Mouse (Mus musculus): ENCODE data around the gene Wt1.
A peak's percentile ranks its signal among the peaks of the same experiment; 100 is the strongest.

Wt1 gene

DNA sequence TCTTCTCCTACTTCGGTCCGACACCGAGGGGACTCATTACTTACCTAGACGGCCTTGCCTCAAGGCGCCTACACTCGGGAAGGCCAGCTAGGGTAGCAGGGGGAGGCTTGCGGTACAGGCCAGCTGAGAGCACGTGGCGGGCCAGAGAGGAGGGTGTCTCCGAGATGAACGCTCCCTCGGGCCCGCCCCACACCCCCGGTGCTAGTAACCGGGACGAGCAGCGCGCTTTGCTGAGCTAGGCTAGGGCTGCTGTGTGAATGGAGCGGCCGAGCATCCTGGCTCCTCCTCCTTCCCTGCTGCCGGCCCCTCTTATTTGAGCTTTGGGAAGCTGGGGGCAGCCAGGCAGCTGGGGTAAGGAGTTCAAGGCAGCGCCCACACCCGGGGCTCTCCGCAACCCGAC, at the start of gene Wt1:
Wt1 (plus strand) TSS at position 251 of the 400 bp plus-strand sequence.
- peak; percentile 71 for DNase-seq

DNA sequence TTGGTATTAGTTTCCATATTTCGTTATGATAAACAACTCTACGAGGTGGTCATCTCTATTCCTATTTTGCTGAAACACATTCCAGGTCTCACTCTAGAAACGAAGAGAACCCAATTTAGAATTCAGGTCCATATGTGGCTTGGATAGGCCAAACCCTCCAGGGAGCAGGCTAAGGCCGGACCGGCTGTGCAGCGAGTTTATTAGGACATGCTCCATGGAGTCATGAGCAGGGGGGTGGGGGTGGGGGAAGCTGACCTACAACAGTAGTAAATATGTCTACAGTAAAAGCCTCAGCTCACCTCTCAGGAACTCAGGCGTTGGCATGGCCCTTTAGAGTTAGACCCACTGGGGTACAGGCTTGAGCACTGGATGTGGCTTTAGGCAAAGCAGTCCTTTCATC, 49.2 kb upstream of the Wt1 start:
- DNase-seq = no peak

DNA sequence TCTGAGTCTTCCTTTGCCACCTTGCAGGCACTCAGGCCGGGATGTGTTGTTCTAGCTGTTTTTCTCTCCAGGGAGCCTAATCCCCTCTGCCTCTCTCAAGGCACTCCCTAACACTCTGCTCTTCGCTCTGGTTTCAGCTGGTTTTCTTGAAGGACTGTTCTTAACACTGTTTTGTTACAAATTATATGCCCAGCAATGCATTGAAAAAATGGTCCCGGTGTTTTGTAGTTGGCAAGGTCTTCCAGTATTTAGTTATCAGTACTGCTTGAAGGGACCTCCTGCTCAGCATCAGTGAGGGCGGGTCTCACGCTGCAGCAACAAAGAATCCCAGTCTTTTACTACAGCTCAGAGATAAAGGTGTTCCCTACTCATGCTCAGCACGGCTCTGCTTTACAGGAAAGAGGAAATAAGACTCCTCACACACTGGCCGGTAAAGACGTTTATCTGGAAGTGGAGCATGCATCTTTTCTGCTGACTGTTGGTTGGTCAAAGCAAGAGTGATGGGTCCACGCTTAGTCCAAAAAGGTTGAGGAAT, 44.0 kb upstream of the Wt1 start:
- no peak for DNase-seq

DNA sequence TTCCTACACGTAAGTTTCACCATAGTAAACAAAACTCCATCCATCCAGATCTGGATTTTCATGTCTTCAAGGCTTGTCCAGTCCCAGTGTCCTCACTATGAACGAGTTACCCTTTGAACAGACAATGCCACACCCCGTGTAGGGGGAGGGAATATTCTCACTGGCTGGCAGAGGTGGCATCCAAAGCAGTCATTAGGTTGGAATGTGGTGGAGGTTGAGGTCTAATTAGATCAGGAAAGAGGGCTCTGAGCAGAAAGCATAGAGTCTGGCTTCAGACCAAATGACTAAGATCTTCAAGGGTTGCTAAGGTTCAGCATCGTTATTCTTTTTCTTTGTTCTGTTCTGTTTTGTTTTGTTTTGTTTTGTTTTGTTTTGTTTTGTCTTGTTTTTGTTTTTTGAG, 42.3 kb upstream of the Wt1 start:
- peak; percentile 66 for DNase-seq

DNA sequence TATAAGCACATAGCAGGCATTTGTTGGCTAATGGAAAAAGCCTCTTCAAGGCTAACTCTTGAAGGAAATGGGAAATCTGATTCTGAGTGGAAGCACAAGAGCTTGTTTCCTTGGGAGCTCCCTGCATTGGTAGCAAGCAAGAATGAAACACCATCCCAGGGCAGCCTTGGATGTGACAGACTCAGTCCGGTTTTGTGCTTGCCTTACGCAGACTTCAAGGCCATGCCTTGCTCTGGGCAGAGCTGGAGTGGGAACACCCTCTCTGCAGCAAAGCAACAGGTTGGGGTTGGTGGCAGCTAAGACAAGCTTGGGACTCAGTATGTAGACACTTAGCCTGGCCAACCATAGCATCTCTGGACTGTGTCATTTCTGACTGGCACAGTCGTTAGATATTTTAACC, 40.2 kb upstream of the Wt1 start:
- no peak for DNase-seq

DNA sequence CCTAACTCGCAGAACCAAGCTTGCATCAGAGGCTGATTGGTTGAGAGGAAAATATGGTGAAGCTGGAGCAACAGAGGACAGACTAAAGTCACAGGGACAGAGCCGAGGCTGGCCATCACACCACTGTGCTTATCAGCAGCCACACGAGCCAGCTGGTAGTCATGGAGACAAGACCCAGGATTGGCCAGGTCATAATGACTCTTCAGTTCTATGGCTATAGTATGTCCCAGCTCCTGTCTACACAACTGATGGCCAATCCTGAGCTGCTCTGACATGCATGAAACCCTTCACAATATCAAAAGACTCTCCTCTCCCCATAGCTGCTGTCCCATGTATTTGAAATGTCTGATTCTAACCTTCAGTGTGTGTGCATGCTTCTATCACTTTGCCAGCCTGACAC, 38.3 kb upstream of the Wt1 start:
- DNase-seq = no peak

DNA sequence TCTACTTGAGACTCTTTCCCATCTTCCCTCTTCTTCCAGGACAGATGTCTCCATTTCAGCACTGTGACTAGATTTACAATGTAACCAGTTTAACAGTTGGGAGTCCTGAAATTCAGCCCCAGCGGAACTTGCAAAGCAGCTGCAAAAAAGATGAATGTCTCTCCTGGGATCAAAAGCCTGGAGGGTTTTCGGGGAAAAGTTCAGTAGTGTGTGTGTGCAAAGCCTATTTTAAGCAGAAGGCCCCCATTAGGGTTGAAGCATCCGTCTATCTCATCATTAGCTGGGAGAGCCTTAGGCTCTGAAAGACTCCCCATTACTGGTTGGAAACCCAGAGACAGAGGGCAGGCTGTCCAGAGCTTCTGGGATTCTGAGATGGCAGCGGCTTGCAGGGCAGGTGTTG, 37.2 kb upstream of the Wt1 start:
- DNase-seq = no peak

DNA sequence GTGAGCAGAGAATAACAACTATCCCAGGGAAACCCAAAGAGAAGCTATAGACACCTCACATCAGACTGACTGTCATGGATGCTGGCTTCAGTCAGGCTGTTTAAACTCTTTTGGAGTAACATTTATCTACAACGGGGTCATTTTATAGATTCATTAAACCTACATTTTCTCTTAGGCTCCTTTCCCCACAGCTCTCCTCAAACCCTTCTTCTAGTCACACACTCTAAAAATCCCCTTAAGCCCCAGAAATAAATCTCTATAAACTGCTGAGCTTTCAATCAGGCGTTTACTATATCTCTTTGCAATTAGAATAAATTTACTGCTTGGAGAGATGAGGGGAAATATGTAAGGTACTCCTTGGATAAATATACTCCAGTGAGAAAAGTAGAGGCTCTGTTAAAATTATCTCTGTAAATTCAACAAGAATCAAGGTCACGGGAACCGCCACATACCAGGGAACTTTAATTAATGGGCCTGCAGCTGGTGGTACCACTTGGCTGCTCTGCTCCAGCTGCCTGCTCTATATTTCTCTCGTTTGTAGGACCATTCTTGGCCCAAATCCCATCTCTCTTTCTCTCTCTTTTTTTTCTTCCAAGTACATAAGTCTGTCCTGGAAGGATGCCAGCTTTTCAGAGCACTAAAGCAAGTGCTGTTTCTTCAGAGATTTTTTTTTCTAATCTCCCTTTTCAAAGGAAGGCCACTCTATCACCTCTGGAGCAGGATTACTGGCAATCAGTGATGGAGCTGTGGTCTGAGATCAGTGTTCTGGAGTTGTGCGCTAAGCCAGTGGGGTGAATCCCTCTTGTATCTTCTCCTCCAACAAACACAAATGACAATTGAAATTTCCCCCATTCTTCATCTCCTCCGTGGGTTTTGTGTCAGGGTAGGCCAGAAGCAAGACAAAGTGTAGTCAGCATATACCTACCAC, 36.5 kb upstream of the Wt1 start:
- peak; percentile 84 for DNase-seq

DNA sequence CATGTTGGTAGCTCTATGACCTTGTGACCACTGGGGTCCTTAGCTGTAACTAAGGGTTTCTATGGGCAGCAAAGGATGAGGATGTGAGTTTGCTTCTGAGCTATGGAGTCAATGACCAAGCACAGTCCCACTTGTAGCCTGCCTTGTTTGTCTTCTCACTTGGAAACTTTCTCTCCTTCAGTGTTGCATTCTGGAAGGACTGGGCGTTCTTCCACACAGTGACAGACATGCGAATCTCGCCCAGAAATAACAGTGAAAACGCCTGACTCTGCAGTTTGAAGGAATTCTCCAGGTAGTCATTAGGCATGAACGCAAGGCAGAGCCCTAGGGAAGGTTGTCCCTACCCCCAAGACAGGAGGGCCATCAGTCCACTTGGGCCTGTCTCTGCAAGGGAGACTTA, 35.3 kb upstream of the Wt1 start:
- DNase-seq = no peak

DNA sequence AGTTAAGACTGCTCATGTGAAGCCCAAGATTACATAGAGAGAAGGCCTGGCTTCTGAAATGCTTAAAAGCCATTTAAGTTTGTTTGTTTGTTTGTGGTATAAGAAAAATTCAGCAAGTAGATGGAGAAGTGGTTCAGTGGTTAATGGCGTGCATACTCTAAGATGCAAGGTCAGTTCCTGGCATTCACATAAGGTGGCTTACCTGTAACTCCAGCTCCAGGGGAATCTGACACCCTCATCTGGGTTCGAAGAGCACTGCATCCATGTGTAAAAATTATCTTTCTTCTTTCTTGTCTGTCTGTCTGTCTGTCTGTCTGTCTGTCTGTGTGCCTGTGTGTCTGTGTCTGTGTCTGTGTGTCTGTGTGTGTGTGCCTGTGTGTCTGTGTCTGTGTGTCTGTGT, 34.6 kb upstream of the Wt1 start, which contains the start of gene Gm11060:
Gm11060 (plus strand) TSS at position 301 of the 400 bp plus-strand sequence.
- DNase-seq = no peak

DNA sequence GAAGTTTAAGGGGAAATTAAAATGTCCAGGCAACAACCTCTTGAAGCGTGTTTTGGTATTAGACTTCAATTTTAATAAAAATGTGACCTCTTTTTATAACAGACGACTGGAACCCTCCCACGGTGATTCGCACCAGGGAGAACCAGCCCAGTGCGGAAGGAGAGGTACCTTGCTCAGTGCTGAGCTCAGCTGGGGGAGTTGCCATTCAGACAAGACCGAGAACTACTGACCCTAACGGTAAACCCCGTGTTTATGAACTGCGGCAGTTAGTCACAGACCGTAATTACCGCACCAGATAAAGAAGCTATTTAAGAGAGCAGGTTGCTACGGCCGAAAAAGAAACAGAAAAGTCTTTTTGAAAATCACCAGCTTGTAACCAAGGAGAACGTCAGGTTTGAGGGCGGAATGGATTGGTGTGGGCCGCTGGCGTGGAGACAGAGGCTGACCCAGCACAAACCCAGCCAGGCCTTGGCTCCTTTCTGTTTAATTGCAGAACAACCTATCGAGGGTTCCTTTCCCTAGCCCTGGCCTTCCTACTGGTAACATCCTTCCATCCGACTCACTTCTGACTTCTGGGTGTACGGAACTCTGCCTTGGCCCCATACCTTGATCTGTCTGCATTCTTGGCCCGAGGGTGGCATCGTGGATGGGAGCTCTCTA, 28.9 kb upstream of the Wt1 start:
- no peak for DNase-seq

DNA sequence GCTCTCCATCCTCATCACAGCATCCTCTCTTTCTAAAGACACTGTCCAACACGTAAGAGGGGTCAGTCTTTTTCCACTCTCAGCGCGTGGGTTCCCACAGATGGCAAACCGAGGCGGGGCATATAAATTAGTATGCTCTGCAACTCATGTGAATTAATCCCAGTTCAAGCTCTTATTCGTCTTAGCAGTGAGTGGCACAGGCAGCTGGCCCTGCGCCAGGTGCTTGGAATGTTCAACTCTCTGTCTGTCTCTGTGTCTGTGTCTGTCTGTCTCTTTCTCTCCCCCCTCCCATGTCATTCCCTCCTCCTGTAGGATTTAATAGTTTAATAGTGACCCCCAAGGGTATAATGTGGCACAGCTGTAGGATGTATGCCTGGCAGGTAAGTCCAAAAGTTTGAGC, 26.9 kb upstream of the Wt1 start:
- DNase-seq = no peak

DNA sequence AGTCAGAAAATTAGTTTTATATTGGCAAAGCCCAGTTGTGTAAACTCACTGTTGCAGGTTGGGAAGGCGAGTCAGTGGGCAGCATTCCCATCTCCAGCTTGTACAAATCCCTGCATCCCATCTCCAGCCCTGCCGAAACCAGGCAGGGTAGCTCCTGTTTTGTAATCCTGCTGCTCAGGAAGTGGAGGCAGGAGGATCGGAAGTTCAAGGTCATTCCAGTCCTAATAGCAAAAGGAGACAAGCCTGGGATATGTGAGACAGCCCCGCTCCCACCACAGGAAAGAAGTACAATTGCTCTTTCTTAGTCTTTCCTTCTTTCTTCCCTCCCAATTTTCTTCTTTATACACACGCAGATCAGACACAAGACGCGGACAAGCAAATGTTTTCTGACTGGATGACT, 25.8 kb upstream of the Wt1 start:
- DNase-seq = no peak

DNA sequence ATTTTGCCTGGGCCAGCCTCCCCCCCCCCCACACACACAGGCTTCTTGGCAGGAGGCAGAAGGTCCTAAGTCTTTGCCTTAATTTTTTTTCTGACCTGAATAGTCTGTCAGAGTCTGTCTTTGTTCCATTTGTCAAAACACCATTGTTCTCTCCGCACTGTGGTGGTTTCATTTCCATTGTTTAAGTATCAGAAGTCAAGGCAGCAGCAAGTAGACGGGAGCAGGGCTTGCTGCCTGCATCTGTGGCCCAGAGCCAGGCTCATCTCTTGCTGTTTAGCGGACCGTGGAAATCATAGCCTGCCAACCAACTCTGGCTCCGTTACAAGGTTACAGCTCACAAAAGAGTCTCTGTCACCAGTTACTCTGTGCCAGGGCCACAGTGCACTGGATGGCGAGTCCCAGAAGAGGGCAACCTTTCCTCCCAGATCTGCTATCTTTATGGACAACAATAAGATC, 17.6 kb upstream of the Wt1 start:
- DNase-seq = peak; percentile 95

DNA sequence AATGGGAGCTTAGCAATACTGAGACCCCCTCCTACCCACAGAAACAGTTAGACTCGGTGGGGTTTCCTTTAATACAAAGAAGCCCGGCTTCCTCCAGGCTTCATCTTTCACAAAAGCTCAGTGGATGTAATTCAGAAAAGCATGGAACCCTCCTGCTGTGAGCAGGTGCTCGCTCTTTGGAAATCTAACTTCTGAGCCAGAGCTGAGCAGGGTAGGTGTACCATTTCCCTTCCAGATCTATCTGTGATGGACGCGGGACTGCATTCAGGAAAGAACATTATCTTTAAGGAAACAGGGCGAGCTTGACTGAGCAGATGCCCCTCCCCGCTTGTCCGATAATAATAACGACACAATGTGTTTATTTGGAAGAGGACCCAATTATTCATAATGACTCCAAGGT, 12.3 kb upstream of the Wt1 start:
- DNase-seq = no peak

DNA sequence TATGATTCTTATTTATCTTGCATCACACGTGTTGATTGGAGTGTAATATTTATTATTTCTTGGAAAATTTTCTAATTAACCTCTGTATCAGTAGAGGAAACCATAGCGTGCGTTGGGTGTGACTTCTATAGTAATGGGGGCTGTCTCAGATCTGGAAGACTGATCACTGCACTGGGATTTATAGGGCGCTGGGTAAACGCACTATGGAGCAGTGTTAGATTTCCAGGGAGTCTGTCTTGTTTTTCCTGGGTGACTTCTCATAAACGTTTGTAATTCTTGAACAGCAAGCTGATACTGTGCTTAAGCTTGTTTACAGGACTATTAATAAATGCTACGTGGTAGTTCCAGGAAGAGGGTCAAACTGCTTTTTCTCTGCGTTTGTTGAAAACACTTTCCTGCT, 8.7 kb upstream of the Wt1 start:
- no peak for DNase-seq

DNA sequence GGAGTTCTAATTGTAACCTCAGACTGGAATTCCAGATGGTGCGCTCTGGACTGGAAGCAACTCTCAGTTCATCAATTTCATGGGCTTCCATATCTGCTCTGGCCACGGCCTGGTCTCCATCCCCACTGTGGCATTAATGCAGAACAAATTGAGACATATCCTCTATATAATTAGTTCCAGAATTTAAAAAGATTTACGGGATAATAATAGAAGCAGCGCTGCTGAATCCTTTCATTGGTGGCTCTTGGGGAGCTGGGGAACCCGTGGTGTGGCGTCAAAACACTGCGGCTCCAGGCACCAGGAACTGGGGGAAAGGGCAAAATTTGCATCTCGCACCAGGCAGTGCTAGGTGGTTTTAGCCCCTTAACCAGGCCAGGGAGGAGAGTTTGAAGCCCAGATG, 4.1 kb upstream of the Wt1 start:
- no peak for DNase-seq

DNA sequence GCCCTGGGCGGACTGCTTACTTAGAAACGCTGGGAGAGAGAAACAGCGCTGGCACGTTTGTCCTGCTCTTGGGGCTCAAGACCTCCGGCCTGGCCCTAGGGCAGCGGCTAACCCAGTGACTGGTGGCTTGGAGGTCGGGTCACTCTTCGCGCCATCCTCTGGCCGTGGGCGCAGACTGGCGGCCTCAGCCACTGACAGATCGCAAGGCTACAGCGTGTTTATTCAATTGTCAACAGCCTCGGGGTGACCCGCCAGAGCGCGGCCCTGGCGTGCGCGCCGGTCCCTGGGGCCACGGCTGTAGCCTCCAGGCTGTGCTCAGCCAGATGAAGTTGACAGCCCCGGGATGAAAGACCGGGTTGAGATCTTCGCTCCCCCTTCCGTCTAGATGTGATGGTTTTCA, 3.4 kb upstream of the Wt1 start:
- DNase-seq = peak; percentile 57

DNA sequence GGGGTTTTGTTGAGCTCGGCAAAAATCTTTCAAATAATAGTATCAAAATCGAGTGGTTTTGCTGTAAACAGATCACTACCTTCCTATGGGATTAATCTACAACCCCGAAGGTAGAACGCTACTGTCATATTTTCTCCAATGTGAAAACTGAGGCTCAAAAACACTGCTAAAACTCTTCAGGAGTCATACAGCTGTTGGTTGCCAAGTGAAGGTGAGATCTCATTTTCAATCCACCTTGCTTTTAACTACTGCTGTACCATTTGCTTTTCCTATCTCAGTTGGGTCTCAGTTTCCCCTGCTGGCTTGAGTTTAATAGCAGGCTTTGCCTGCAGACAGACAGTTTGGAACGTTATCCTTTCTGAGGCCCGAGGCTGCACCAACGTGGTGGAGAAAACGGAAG, 2.9 kb upstream of the Wt1 start:
- no peak for DNase-seq

DNA sequence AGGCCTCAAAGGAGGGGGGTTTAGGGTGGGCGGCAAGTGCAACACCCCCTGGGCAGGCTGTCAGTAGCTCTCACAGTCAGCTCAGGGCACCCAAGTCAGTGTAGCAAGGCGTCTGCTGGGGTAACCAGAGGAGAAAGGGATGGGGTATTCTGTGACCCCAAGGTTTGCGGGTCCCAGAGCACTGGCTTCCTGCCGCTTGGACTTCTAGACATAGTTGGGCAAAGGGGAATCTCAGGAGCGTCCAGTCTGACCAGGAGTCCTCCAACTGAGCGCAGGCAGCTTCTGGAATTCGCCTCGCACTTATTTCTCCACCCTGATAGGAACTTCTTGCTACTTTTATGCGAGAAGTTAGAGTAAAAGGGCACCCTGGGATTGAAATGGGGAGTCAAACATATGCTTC, 2.4 kb upstream of the Wt1 start:
- no peak for DNase-seq

DNA sequence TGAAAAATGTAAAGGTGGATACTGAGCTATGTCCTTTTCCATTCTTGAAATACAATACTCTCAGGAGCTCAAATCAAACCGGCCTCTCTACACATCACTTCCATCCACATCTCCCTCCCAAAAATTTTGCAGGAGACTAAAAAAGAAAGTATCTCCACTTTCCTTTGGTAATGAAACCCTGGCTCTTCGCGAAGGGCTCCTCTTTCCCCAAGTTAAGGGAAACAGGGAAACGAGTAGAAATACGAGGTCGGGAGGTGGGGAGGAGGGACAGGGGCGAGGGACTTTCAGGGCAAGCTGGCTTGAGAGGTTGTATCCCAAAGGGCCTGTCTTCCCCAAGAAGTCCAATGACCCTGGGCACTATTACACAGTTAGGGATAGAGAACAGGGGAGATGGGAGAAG, 1.9 kb upstream of the Wt1 start:
- no peak for DNase-seq

DNA sequence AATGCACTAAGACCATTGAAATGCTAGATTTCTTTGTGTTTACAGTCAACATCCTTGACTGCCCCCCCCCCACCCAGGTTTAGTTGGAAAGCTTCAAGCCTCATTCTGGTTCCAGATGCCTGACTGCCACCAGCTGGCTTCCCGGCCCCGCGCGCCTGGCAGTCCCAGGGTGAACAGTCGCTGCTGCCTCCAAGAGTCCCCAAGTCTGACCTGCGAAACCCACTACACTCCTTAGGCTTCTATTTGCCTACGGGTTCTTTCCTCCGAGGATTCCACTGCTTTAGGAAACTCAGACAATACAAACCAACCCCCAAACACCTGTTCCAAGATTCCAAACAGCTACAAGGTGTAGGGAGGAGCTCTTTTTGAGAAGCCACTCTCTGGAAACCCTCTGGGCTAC, 1.1 kb upstream of the Wt1 start:
- DNase-seq = no peak

DNA sequence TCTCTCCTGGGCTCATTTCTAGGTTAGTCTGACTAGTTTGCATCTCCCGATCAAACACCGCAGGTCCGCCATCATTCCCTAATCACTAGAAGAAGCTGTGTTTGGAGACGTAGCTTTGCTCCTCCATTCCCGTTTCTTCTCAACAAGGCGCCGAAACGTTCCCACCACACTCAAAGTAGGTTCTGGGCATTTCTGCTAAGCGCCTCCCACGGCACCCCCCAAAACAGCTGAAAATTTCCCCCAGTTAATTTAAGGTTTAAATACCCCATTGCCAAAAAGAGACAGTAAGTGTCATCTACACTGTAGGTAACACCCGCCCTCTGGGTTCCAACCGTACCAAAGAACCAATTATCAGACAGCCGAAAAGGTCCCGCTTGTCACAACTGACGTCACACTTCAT, 688 bp upstream of the Wt1 start:
- DNase-seq = no peak

Measured in retina, postnatal 1 day (tissue).